Mouse (Mus musculus) left cerebral cortex, postnatal 14 days (tissue): ENCODE data around the gene Vmn1r229. TPM values are rescaled to one million over a fixed set of nuclear protein-coding genes. Genes with fewer than 3 reads are reported as not detected.

Source experiments
- DNase-seq, 2 experiments: peaks; one replicate each; pipeline ENCODE4 v3.0.0; 2021 to 2022; ENCODE audit warnings: low spot score in 2 of 2, mixed read lengths in 1 of 2
- intact Hi-C: fragments of 180-260 bp; cut with DNase I; formaldehyde crosslinking; loops from one replicate; pipeline ENCODE4 v1.15.1; 2025
- long read RNA-seq, 2 experiments: library from polyadenylated mRNA; stranded (forward); transcript quantifications; one replicate each; pipeline ENCODE4 v2.0.0; 2021
- total RNA-seq, 2 experiments: library from RNA; stranded (reverse); gene quantifications; 2 replicates each; pipeline ENCODE4 v1.2.3; 2021

Gene Vmn1r229
- total RNA-seq: under 1 TPM; 0.08 to 0.11 TPM
- long read RNA-seq, experiment 1: 0 reads
- long read RNA-seq, experiment 2: 0 reads

DNA sequence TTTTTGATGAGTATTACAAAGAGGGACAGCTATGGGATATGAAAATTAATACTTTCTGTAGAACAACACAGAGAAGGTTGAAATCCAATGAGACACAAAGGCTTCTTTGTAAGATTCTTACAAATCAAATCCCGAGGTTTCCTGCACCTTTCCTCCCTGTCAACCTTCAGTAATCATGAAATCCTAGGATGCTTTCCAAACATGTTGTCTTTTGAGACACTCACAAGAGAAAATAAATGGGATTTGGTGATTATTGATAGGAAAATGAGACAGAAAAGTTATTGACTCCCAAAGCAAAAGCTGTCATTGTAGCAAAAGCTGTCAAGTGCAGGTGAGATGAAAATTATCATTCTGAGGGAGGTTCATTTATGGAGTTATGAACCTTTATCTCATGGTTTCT lies at the start of gene Vmn1r229:
TSS of gene Vmn1r229 (plus strand) at position 301 of the 400 bp plus-strand sequence.
- intact Hi-C loops: no loop called here
- no peak for DNase-seq

DNA sequence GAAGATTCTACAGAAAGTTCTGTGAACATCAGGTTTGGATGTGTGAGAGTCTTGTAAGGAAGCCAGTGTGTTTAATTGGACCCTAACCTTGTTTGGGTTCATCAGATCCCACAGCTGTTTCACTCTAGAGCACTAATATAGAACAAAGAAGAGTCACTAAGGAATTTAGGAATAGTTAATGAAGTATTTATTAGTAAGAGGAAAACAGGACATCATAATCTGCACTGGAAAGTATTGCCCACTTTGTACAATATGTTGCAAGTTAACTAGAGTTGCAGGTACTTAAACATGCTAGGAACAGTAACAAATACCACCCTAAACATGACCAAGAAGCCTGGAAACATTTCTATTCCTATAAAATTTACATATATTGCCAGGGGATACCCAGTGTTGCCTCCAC lies 25.3 kb upstream of the Vmn1r229 start, which contains the start of gene Vmn1r228:
TSS of gene Vmn1r228 (minus strand) at position 101 of the 400 bp plus-strand sequence.
- intact Hi-C loops: no loop called here
- no peak for DNase-seq

GRCm38 (mm10) chr17:20840144-20840543 lies 28.8 kb downstream of the Vmn1r229 start, which contains the start of gene Vmn1r230:
Gene Vmn1r230, plus strand, starts transcription at chr17:20840444.
- DNase-seq: no peak
- intact Hi-C loops: no loop called here

Other genes with a start within 250 kb of the Vmn1r229 start
- not detected for gene Vmn2r109, start 246.8 kb upstream of the Vmn1r229 start, total RNA-seq
- gene Vmn2r110, start 215.1 kb upstream of the Vmn1r229 start, total RNA-seq: not detected
- gene Fpr-rs3, start 186.7 kb upstream of the Vmn1r229 start, total RNA-seq: not detected
- gene Vmn1r226, start 128.7 kb upstream of the Vmn1r229 start, total RNA-seq: not detected
- gene Vmn1r227, start 81.7 kb upstream of the Vmn1r229 start, total RNA-seq: not detected
- not detected for gene Vmn1r228, start 25.4 kb upstream of the Vmn1r229 start, total RNA-seq
- not detected for gene Vmn1r230, start 28.9 kb downstream of the Vmn1r229 start, total RNA-seq
- gene Vmn1r231, start 93.5 kb downstream of the Vmn1r229 start, total RNA-seq: under 1 TPM in 1 of 2 experiments, not detected in 1; 0.13 TPM
- gene Vmn1r232, start 108.2 kb downstream of the Vmn1r229 start, total RNA-seq: not detected
- gene Ppp2r1a, start 133.8 kb downstream of the Vmn1r229 start, total RNA-seq: 100 to 1,000 TPM; 719 to 758 TPM
- gene Vmn1r233, start 184.9 kb downstream of the Vmn1r229 start, total RNA-seq: not detected
- 10 to 100 TPM; 19.0 to 21.2 TPM for gene Zfp160, start 197.3 kb downstream of the Vmn1r229 start, total RNA-seq